Mouse (Mus musculus) limb, embryonic 13.5 days (tissue): ENCODE results near the gene Atad3a. TPM values are rescaled to one million over a fixed set of nuclear protein-coding genes. Genes with fewer than 3 reads are reported as not detected.

Experiments used
- ATAC-seq: fragments of 200-750 bp; cut with Nextera tagmentation; 2 replicates; pipeline ENCODE4 v1.8.0; 2017; ENCODE audit warnings: low read depth, moderate number of reproducible peaks, moderate TSS enrichment; ENCODE audit not compliant: low FRiP score
- H3K27ac ChIP-seq: fragments of 300-500 bp; sonication (generic); 2 replicates; pipeline ENCODE4 v1.5.1; 2015; ENCODE audit warnings: inconsistent platforms, mild to moderate bottlenecking, moderate library complexity
- H3K27me3 ChIP-seq: fragments of 300-500 bp; sonication (generic); 2 replicates; pipeline ENCODE4 v1.6.1; 2015; ENCODE audit warnings: mild to moderate bottlenecking, inconsistent platforms
- H3K36me3 ChIP-seq: fragments of 300-500 bp; sonication (generic); 2 replicates; pipeline ENCODE4 v1.6.1; 2015; ENCODE audit warnings: inconsistent platforms, mild to moderate bottlenecking, moderate library complexity
- H3K4me1 ChIP-seq: fragments of 300-500 bp; sonication (generic); 2 replicates; pipeline ENCODE4 v1.6.1; 2015; ENCODE audit warnings: inconsistent platforms
- H3K4me2 ChIP-seq: fragments of 300-500 bp; sonication (generic); replicated peaks from 2 replicates; pipeline ENCODE4 v1.6.1; 2015; ENCODE audit warnings: inconsistent platforms, mild to moderate bottlenecking, moderate library complexity
- H3K4me3 ChIP-seq: fragments of 300-500 bp; sonication (generic); 2 replicates; pipeline ENCODE4 v1.5.1; 2015; ENCODE audit warnings: moderate library complexity, mild to moderate bottlenecking, inconsistent platforms
- H3K9ac ChIP-seq: fragments of 300-500 bp; sonication (generic); 2 replicates; pipeline ENCODE4 v1.6.1; 2015; ENCODE audit warnings: mild to moderate bottlenecking, inconsistent platforms
- H3K9me3 ChIP-seq: fragments of 300-500 bp; sonication (generic); 2 replicates; pipeline ENCODE4 v1.6.1; 2016; ENCODE audit warnings: inconsistent platforms
- WGBS: fragments of 180-500 bp; shearing (Covaris S2); methylation state at CpG from one replicate; pipeline ENCODE4 v1.1.7; 2015; 5-methylcytosine and 5-hydroxymethylcytosine counted together
- microRNA-seq: library from miRNA; unstranded; fragments of <30 nt; microRNA quantifications from one replicate; pipeline ENCODE4, GENCODE M21; 2016
- polyA plus RNA-seq: library from polyadenylated mRNA; unstranded; fragments of >200 nt; fragmentation: Nextera tagmentation; extraction: Ambion mirVana; gene quantifications from 2 replicates; pipeline ENCODE4 v1.2.1, GENCODE M21; 2015

Atad3a gene
- polyA plus RNA-seq, 1 experiment from 2014 or later, result 94.4 TPM

- no peak overlapping the region for H3K27ac ChIP-seq
- H3K4me1 ChIP-seq, result peaks cover 21% of the 10 kb centered on the region
- H3K9ac ChIP-seq, result peak overlapping the region; percentile 82
- no peak for ATAC-seq
- no peaks in the 10 kb centered on the region for H3K36me3 ChIP-seq
- H3K4me3 ChIP-seq, result peak overlapping the region; percentile 69
- peak overlapping the region; percentile 94 for H3K4me2 ChIP-seq
- H3K9me3 ChIP-seq, result no peaks in the 10 kb centered on the region
- 81% methylated on average over 4 of the region's 4 CpGs for WGBS
- H3K27me3 ChIP-seq, result peaks cover 12% of the 10 kb centered on the region; the same call in 1 of the 2 replicates
Observed at GRCm38 (mm10) chr4:155695531-155696062, 65.3 kb downstream of the Atad3a start.

DNA sequence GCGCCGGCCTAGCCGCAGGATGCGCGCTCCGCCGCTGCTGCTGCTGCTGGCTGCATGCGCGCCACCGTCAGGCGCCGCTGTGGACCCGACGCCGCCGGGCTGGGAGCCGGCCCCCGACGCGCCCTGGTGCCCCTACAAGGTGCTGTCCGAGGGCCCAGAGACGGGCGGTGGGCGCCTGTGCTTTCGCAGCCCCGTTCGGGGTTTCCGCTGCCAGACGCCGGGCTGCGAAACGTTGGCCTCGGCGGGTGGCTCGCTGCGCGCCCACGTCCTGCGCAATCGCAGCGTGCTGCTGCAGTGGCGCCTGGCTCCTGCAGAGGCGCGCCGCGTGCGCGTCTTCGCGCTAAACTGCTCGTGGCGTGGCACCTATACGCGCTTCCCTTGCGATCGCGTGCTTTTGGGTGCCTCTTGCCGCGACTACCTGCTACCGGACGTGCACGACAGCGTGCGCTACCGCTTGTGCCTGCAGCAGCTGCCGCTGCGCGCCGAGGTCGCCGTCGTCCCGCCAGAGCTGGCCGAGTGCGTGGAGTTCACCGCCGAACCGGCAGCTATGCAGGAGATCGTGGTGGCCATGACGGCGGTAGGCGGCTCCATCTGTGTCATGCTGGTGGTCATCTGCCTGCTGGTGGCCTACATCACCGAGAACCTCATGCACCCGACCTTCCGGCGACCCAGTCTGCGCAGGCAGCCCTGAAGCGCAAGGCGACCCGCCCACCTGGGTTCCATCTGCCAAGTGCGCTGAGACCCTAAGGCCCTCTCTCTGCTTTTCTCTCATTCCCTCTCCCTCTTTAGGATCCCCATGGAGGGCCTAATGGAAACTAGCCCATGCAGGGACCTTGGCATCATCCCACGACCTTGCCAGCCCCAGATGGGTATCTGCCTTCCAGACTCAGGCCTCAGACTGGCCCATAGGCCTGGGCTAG is 66.2 kb downstream of the Atad3a start:
- Histone ChIP-seq H3K9ac (peak overlapping the region; percentile 82), H3K4me3 (peak overlapping the region; percentile 69), H3K36me3 (no peaks in the 10 kb centered on the region), H3K27ac (peak overlapping the region; percentile 78; the same call in 1 of the 2 replicates), H3K4me2 (peak overlapping the region; percentile 94), H3K27me3 (peaks cover 12% of the 10 kb centered on the region; the same call in 1 of the 2 replicates), H3K9me3 (no peaks in the 10 kb centered on the region), H3K4me1 (peaks cover 21% of the 10 kb centered on the region)
- 1% methylated on average over 87 of the region's 92 CpGs for WGBS
- ATAC-seq, result peak; percentile 83

DNA sequence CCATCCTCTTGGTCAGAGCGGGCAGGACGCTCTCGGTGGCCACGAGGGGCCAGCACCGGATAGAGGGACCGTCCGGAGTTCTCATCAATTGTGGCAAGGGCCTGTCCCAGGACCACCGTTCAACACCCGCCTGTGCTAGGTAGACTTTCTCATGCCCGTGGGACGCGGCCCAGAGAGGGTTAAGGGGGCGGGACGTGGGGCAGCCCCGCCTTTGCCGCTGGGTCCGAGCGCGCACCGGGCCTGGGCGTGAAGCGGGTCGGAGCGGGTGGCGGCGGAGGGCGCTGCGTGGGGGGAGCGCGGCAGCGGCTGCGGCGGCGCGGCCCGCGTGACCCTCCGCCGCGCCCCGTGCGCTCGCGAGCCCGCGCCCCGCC is 66.8 kb downstream of the Atad3a start, which contains the start of gene Fndc10:
Gene Fndc10 (plus strand): TSS at position 232 of the 371 bp plus-strand sequence.
- whole genome bisulfite sequencing, result under 1% methylated on average over 23 of the region's 47 CpGs
- Histone ChIP-seq H3K4me3 (peak within 1 kb of the TSS; percentile 69), H3K27me3 (peaks cover 12% of the 10 kb centered on the region; the same call in 1 of the 2 replicates), H3K4me1 (peaks cover 21% of the 10 kb centered on the region), H3K9ac (peak within 1 kb of the TSS; percentile 82), H3K4me2 (peak within 1 kb of the TSS; percentile 94), H3K9me3 (no peaks in the 10 kb centered on the region), H3K27ac (peak within 1 kb of the TSS; percentile 78; the same call in 1 of the 2 replicates), H3K36me3 (no peaks in the 10 kb centered on the region)
- ATAC-seq, result peak; percentile 87

- WGBS, result 96% methylated on average over 3 of the region's 3 CpGs
- H3K4me2 ChIP-seq, result no peak overlapping the region
- H3K27ac ChIP-seq, result no peak overlapping the region
- no peaks in the 10 kb centered on the region for H3K9me3 ChIP-seq
- H3K4me3 ChIP-seq, result no peak overlapping the region
- ATAC-seq, result no peak
- H3K4me1 ChIP-seq, result peaks cover 21% of the 10 kb centered on the region
- no peaks in the 10 kb centered on the region for H3K36me3 ChIP-seq
- H3K27me3 ChIP-seq, result peaks cover 12% of the 10 kb centered on the region; the same call in 1 of the 2 replicates
- no peak overlapping the region for H3K9ac ChIP-seq
Observed at GRCm38 (mm10) chr4:155692421-155692820, 68.5 kb downstream of the Atad3a start.

Small RNA genes lying within 50 kb of the gene (microRNA-seq; reads per million reads assigned to microRNA genes)
- not detected for gene Gm27743

Other genes with a start within 250 kb of the Atad3a start
- gene Nadk, start 198.7 kb downstream of the Atad3a start, polyA plus RNA-seq, result 88.4 and 96.1 TPM in 2 replicates
- 8.5 and 10.1 TPM in 2 replicates for gene Slc35e2, start 159.7 kb downstream of the Atad3a start, polyA plus RNA-seq
- 70.3 and 71.2 TPM in 2 replicates for gene Cdk11b, start 136.2 kb downstream of the Atad3a start, polyA plus RNA-seq
- not detected in 2 replicates for gene Gm10563, start 115.7 kb downstream of the Atad3a start, polyA plus RNA-seq
- 17.1 and 19.1 TPM in 2 replicates for gene Mmp23, start 107.7 kb downstream of the Atad3a start, polyA plus RNA-seq
- 30.5 and 34.3 TPM in 2 replicates for gene Mib2, start 91.9 kb downstream of the Atad3a start, polyA plus RNA-seq
- gene Fndc10, start 66.8 kb downstream of the Atad3a start, polyA plus RNA-seq, result 8.4 and 10.2 TPM in 2 replicates
- 141 and 150 TPM in 2 replicates for gene Ssu72, start 56.3 kb downstream of the Atad3a start, polyA plus RNA-seq
- gene Tmem240, start 26.3 kb downstream of the Atad3a start, polyA plus RNA-seq, result 1.0 and 1.1 TPM in 2 replicates
- 11.1 and 11.6 TPM in 2 replicates for gene Vwa1, start 13.6 kb upstream of the Atad3a start, polyA plus RNA-seq
- 0.64 and 0.81 TPM in 2 replicates for gene Tmem88b, start 24.8 kb upstream of the Atad3a start, polyA plus RNA-seq
- gene Ankrd65, start 29.3 kb upstream of the Atad3a start, polyA plus RNA-seq, result not detected in 2 replicates
- 213 and 220 TPM in 2 replicates for gene Mrpl20, start 41.8 kb upstream of the Atad3a start, polyA plus RNA-seq
- 211 and 231 TPM in 2 replicates for gene Ccnl2, start 51.4 kb upstream of the Atad3a start, polyA plus RNA-seq
- gene Aurkaip1, start 70.2 kb upstream of the Atad3a start, polyA plus RNA-seq, result 140 and 144 TPM in 2 replicates
- 76.6 and 92.7 TPM in 2 replicates for gene Mxra8, start 78.6 kb upstream of the Atad3a start, polyA plus RNA-seq
- 4.3 and 5.7 TPM in 2 replicates for gene Dvl1, start 86.3 kb upstream of the Atad3a start, polyA plus RNA-seq
- gene Tas1r3, start 102.3 kb upstream of the Atad3a start, polyA plus RNA-seq, result 0.25 and 0.33 TPM in 2 replicates
- 13.6 and 13.8 TPM in 2 replicates for gene Cptp, start 108.3 kb upstream of the Atad3a start, polyA plus RNA-seq
- gene Ints11, start 108.5 kb upstream of the Atad3a start, polyA plus RNA-seq, result 71.2 and 74.8 TPM in 2 replicates
- 51.8 and 55.9 TPM in 2 replicates for gene Pusl1, start 130.7 kb upstream of the Atad3a start, polyA plus RNA-seq
- gene Acap3, start 130.7 kb upstream of the Atad3a start, polyA plus RNA-seq, result 18.2 and 19.4 TPM in 2 replicates
- gene Ube2j2, start 182.7 kb upstream of the Atad3a start, polyA plus RNA-seq, result 113 and 126 TPM in 2 replicates
- 32.0 and 35.0 TPM in 2 replicates for gene C1qtnf12, start 201.2 kb upstream of the Atad3a start, polyA plus RNA-seq
- 16.8 and 17.3 TPM in 2 replicates for gene B3galt6, start 231.6 kb upstream of the Atad3a start, polyA plus RNA-seq
- gene Sdf4, start 231.8 kb upstream of the Atad3a start, polyA plus RNA-seq, result 160 and 166 TPM in 2 replicates